Mouse (Mus musculus): Measurements from ENCODE around the gene Ndufb5. TPM values are rescaled to one million over a fixed set of nuclear protein-coding genes. Genes with fewer than 3 reads are reported as not detected.
"Not testable (repeated sequence)": the region's sequence is repeated elsewhere in the genome, so short reads cannot be mapped to it uniquely, and the experiment has no call there.

Gene Ndufb5
- total RNA-seq (2021), result 100 to 1,000 TPM; 874 to 922 TPM

DNA sequence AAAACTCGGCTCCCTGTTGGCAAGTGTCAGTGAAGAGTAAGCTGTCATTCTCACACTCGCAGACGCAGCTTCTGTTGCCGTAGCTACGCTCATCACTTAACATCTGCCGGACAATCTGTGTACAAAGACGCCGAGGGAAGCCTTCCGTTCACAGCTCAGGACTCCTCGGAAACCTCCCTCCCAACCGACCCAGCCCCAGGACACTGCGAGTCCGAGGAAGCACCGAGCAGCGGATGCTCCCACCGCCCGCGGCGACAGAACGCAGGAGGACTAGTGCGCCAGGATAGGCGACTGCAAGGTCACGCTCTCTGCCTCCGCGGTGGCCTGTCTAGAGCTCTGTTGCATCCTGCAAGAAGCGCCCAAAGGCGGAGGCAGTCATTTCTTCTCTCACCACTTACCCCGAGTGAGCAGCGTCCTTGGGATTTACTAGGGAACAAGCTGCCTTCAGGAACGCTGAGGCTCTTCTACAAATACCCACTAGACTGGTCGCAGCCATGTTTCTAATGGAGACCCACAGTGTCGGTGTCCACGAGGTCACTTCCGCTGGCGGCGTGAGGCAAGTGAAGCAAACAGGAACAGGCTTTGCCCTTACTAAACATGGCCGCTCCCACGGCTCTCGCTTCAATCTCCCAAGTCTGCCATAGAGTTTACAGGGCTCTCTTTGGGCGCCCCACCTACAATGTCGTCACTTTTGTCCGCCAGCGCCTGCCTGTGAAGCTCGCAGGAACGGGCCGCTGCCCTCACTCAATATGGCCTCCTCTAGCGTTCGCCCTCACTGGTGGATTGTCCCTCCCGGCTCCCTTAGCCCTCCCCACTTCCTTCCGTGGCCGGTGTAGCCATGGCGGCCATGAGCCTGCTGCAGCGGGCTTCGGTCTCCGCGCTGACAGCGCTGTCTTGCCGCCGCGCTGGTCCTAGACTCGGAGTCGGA is at the start of gene Ndufb5:
Gene Ndufb5, plus strand, starts transcription at position 747 of the 928 bp plus-strand sequence.
- DNase-seq (ENCODE audit: low spot score), result peak; percentile 98
- intact Hi-C loops (cut with DNase I), result loop anchor here (2.0 to 10.0 kb wide), 2 partner anchors 28 to 1058 kb away; partner anchors contain the start of gene Ttc14

- DNase-seq (ENCODE audit: low spot score), result no peak
- intact Hi-C loops (cut with DNase I), result no loop called here
Observed at GRCm38 (mm10) chr3:32687156-32687555, 49.6 kb upstream of the Ndufb5 start.

- intact Hi-C loops (cut with DNase I), result no loop called here
- no peak for DNase-seq (ENCODE audit: low spot score)
Observed at GRCm38 (mm10) chr3:32689567-32689999, 47.2 kb upstream of the Ndufb5 start.

GRCm38 (mm10) chr3:32690008-32690407 is 46.8 kb upstream of the Ndufb5 start:
- no peak for DNase-seq (ENCODE audit: low spot score)
- intact Hi-C loops (cut with DNase I), result no loop called here

DNA sequence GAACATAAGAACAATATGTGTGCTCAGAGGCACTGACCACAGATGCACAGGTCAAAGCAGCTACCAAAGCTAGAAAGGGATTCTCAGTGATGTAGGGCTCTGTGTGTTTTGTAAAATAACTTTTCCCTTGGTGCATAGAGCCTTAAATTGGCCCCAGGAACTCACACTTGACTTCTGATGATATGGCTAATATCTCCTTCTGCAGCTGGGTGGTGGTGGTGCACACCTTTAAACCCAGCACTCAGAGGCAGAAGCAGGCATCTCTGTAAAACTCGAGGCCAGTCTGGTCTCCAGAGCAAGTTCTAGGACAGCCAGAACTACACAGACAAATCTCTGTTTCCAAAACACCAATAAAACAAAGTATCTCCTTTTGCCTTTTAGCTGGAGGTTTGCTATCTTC is 45.9 kb upstream of the Ndufb5 start:
- intact Hi-C loops (cut with DNase I), result no loop called here
- DNase-seq (ENCODE audit: low spot score), result no peak

GRCm38 (mm10) chr3:32691841-32692240 is 44.9 kb upstream of the Ndufb5 start:
- intact Hi-C loops (cut with DNase I), result no loop called here
- no peak for DNase-seq (ENCODE audit: low spot score)

GRCm38 (mm10) chr3:32694211-32694610 is 42.6 kb upstream of the Ndufb5 start:
- DNase-seq (ENCODE audit: low spot score), result no peak
- intact Hi-C loops (cut with DNase I), result no loop called here

GRCm38 (mm10) chr3:32694737-32695582 is 41.8 kb upstream of the Ndufb5 start:
- intact Hi-C loops (cut with DNase I), result loop anchor here (5.0 kb wide), 4 partner anchors 33 to 363 kb away; partner anchors contain the start of gene Zfp639
- no peak for DNase-seq (ENCODE audit: low spot score)

GRCm38 (mm10) chr3:32695583-32695980 is 41.2 kb upstream of the Ndufb5 start:
- intact Hi-C loops (cut with DNase I), result loop anchor here (5.0 kb wide), 4 partner anchors 33 to 363 kb away; partner anchors contain the start of gene Zfp639
- DNase-seq (ENCODE audit: low spot score), result no peak

DNA sequence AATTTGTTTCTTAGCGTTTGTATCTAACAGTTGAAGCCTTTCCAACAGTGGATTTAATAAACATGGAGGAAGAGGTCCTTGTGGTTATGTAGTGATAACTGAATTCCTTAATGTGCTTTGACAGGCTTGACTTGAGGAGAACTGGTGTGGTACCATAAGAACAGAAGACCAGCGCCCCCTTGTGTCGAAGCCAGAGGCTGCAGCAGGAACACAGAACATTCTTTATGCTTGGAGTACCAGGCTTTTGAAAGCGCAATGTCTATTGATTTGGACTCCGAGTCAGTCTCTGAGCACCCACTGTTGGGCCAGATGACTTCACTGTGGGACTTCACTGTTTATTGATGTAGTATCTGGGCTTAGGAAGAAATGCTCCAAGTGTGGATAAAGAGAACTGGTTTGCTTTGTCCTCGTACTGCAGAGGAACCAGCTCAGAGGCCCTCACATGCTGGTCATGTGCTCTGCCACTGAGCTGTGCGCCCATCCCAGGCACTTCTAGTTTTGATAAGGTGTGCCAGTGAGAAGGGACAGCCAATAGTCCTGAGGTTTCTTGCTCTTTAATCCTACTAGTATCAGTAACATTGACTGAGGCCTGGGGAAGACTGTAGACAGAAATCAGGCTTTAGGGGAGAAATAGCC is 38.4 kb upstream of the Ndufb5 start:
- peak; percentile 54 for DNase-seq (ENCODE audit: low spot score)
- intact Hi-C loops (cut with DNase I), result loop anchor here (5.0 kb wide), 4 partner anchors 36 to 366 kb away; partner anchors contain the start of gene Zfp639

GRCm38 (mm10) chr3:32704021-32704420 is 32.8 kb upstream of the Ndufb5 start:
- intact Hi-C loops (cut with DNase I), result not testable (repeated sequence)

GRCm38 (mm10) chr3:32704632-32705031 is 32.2 kb upstream of the Ndufb5 start:
- DNase-seq (ENCODE audit: low spot score); intact Hi-C loops (cut with DNase I): not testable (repeated sequence)

More at GRCm38 (mm10) chr3:32704021-32704420, 32.8 kb upstream of the Ndufb5 start:
- DNase-seq (ENCODE audit: low spot score), result not testable (repeated sequence)

DNA sequence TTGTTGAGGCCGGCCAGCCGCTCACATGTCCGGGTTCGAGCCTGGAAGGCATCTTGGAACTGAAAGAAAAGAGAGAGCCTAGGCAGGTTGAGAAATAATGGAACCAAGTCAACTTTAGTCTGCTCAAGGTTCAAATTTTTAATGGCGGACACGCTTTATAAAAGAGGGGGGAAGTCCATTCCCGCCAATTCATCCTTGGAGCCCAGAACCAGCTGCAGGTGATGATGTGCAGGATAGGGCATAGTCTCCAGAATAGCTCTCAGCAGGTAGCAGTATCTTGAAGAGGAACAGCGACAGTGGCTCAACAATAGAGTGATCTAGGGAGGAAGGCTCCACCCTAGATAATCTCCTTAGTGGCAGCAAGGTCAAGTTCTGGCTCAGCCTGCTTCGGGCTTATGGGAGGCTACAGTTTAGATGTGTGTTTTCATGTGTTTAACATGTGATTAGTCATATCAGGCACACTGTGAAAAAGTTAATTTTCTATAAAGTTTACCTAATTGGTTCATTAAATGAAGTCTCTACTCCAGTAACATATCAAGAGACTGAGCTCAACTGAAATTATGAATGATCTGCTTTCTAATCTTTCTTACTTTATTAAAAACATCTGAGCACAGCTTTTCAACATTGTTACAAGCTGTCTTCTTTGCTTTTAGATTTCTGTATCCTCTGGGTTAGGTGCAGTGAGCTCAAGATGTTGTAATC is 31.0 kb upstream of the Ndufb5 start, which contains the start of gene Actl6a:
Gene Actl6a, plus strand, starts transcription at position 652 of the 702 bp plus-strand sequence.
- DNase-seq (ENCODE audit: low spot score); intact Hi-C loops (cut with DNase I): not testable (repeated sequence)

GRCm38 (mm10) chr3:32708052-32708367 is 28.8 kb upstream of the Ndufb5 start:
- intact Hi-C loops (cut with DNase I), result loop anchor here (2.0 kb wide), 1 partner anchor 29 kb away; the partner anchor contains the start of genes Mrpl47 and Ndufb5
- no peak for DNase-seq (ENCODE audit: low spot score)

GRCm38 (mm10) chr3:32708368-32709231 is 28.2 kb upstream of the Ndufb5 start:
- intact Hi-C loops (cut with DNase I), result loop anchor here (2.0 kb wide), 1 partner anchor 28 kb away; the partner anchor contains the start of genes Mrpl47 and Ndufb5
- DNase-seq (ENCODE audit: low spot score), result peak; percentile 94

GRCm38 (mm10) chr3:32709388-32709787 is 27.4 kb upstream of the Ndufb5 start:
- intact Hi-C loops (cut with DNase I), result loop anchor here (2.0 kb wide), 1 partner anchor 27 kb away; the partner anchor contains the start of genes Mrpl47 and Ndufb5
- no peak for DNase-seq (ENCODE audit: low spot score)

- intact Hi-C loops (cut with DNase I), result no loop called here
- no peak for DNase-seq (ENCODE audit: low spot score)
Observed at GRCm38 (mm10) chr3:32713711-32714110, 23.1 kb upstream of the Ndufb5 start.

DNA sequence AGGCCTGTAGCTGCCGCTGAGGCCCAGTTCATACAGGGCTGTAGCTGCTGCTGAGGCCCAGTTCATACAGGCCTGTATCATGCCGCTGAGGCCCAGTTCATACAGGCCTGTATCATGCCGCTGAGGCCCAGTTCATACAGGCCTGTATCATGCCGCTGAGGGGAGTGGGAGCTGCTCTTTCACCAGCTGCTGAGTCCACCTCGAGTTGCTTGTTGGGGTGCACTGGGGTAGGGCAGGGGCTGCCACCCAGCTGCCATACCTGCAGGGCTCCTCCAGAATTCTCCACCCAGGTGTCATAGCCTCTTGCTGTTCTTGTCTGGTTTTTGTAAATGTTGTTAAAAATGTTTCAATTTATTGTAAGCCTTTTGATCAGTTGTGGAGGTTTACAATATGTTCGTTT is 19.4 kb upstream of the Ndufb5 start:
- DNase-seq (ENCODE audit: low spot score); intact Hi-C loops (cut with DNase I): not testable (repeated sequence)

All from heart, postnatal 25 days (tissue).